Mouse (Mus musculus): ENCODE measurements around the gene Phf1. TPM values are rescaled to one million over a fixed set of nuclear protein-coding genes. Genes with fewer than 3 reads are reported as not detected.
"Not testable (repeated sequence)": the region's sequence is repeated elsewhere in the genome, so short reads cannot be mapped to it uniquely, and the experiment has no call there.

Phf1 gene
- polyA plus RNA-seq, 1 experiment, result 65.3 TPM

DNA sequence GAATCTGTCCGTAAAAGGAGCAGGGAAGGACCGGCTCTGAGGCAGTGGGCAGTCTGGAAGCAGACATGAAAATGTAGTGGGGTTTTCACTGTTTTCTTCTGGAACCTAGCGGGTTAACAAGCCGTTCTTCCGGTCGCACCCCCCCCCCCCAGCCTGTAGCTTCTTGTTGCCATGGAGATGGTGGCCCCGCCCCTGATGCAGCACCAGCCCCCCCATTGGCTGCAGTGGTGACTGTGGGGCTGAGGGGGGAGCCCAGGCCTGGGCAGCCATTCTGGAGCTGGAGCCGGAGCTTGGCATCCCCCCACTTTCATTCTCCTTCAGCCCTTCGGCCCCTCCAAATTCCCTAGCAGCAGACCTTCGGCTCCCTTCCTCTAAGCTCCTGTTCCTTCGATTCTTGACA, 18.6 kb downstream of the Phf1 start:
- DNase-seq (ENCODE audit: low spot score), result no peak

DNA sequence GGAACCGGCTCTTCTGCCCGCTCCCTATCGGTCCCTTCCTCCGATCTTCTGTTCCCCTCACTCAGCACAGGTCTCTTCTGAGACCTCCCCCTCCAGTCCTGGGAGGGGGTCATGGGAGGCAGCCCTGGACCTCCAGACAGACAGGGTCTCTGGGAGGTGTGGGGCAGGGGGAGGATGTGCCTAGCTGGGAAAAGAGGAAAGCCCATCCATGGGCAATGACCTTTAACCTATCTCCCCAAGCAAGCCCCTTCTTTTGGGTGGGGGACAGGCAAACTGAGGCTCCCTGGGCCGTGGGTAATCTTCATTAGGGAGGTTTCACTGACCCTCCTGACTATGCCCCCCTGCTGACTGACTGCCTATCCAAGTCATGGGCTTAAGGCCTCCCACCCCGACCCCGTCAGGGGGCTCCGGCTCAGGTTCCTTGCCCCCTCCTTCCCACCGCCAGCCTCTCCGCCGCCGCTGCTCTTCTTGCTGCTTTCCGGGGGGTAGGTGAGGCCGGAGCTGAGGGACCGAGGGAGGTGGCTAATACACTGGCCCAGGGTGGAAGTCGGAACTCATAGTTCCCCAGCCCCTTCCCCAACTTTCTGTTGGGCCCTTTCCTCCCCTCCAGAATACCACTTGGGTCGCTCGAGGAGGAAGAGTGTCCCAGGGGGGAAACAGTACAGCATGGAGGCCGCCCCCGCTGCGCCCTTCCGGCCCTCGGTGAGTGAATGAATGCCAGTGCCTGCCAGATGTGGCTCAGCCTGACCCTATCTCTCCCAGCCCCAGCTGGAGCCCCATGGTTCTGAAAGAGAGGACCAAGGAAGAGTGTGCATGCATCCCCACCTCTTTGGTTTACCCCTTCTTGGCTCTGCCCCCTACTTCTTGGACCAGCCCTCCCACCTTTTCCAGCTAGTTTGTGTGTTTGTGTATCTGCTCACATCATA, 19.4 kb downstream of the Phf1 start:
- DNase-seq (ENCODE audit: low spot score), result no peak

DNA sequence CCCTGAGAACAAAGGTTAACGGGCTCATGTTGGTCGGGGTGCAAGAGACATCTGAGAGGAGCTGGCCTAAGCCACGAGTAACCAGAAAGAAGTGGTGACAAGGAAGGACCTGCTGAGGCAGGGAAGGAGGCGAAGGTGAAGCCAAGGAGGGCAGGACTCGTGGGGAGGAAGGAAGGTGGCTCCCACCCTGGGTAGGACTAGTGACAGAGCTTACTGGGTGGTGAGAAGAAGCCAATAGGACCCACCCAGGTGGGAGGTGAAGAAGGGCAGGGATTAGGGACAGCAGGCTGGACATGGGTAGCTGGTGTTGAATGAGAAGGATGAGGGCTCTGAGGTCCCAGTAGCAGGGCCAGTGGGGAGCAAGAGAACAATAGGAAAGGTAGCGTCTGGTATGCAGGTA, 20.3 kb downstream of the Phf1 start:
- DNase-seq (ENCODE audit: low spot score), result no peak

DNA sequence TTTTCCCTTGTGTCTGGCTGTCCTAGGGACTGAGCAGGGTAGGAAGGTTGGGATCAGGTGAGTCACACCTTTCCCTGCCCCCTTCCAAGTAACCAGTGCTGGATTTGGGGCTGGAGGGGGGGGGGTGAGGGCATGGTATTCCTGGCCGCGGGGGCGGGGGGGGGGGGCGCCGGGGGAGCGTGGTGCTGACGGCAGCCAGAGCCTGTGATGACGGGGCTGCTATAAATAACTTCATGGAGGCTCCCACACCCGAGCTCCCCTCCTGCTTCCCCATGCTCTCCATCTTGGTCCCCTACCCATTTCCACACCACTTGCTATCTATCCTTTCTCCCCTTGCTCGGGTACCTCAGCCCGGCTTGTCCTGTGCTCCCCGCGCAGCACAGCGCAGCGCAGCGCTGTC, 20.9 kb downstream of the Phf1 start:
- no peak for DNase-seq (ENCODE audit: low spot score)

DNA sequence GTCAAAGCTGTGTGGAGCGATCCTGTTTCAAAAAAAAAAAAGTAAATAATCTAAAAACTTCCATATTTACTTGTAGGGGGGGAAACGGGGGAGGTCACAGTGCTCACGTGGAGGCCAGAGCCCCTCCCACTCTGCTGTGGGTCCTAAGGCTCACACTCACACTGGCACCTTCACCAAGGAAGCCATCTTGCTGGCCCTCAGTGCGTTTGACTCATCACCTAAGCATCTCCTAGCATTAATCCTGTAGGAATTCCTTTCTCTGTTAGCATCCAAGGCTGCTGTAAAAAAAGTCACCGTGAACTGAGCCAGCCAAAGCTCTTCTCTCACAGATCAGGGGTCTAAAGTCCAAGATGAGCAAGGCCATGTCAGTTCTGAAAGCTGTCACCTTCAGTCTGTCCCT, 23.5 kb downstream of the Phf1 start:
- no peak for DNase-seq (ENCODE audit: low spot score)

DNA sequence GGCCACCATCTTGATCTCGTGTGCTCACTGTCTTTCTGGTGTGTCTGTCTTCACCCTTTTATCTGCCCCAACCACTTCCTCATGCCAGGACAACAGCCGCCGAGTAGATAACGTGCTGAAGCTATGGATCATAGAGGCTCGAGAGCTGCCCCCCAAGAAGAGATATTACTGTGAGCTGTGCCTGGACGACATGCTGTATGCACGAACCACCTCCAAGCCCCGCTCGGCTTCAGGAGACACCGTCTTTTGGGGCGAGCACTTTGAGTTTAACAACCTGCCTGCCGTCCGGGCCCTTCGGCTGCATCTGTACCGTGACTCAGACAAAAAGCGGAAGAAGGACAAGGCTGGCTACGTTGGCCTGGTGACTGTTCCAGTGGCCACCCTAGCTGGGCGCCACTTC, 24.0 kb downstream of the Phf1 start:
- DNase-seq (ENCODE audit: low spot score), result no peak

DNA sequence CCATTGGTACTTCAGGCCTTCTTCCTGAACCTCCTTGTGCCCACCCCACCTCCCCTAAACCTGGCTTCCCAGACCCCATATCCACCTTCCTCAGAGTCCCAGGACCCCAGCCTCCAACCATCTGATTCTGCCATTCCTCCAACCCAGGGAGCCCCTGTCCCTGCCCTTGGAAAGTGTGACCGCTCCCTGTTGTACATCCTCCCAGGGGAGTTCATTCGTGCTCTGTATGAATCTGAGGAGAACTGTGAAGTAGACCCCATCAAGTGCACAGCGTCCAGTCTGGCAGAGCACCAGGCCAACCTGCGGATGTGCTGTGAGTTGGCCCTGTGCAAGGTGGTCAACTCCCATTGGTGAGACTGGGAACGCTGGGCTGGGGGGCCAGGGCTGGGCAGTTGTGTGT, 25.0 kb downstream of the Phf1 start:
- DNase-seq (ENCODE audit: low spot score), result no peak

DNA sequence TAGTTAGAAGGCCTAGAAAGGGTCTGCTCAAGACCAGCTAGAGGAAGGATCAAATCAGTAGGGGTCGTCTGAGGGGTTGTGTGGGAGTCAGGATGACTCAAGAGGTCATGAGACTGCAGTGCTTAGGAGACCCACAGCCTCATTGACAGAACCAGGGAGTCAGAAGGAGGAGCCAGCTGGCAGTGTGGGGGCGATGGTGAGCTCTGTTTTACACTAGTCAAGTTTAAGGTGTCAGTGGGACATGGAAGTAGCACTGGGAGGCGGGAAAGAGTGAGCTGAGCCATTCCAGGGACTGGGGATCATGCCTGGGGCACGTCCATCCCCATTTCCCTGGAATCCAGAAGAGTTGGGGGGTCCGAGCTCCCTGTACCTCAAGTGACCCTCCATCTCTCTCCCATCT, 26.0 kb downstream of the Phf1 start:
- DNase-seq (ENCODE audit: low spot score), result no peak

DNA sequence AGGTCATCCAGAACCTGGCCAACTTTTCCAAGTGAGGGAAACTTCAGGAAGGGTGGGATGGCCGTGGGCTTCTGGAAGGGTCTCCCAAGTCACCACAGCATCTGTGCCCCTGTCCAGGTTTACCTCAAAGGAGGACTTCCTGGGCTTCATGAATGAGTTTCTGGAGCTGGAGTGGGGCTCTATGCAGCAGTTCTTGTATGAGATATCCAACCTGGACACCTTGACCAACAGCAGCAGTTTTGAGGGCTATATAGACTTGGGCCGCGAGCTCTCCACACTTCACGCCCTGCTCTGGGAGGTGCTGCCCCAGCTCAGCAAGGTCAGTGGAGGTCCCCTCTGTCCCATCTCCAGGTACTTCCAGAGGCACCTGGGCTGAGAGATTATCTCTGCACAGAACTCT, 27.0 kb downstream of the Phf1 start:
- DNase-seq (ENCODE audit: low spot score), result no peak

DNA sequence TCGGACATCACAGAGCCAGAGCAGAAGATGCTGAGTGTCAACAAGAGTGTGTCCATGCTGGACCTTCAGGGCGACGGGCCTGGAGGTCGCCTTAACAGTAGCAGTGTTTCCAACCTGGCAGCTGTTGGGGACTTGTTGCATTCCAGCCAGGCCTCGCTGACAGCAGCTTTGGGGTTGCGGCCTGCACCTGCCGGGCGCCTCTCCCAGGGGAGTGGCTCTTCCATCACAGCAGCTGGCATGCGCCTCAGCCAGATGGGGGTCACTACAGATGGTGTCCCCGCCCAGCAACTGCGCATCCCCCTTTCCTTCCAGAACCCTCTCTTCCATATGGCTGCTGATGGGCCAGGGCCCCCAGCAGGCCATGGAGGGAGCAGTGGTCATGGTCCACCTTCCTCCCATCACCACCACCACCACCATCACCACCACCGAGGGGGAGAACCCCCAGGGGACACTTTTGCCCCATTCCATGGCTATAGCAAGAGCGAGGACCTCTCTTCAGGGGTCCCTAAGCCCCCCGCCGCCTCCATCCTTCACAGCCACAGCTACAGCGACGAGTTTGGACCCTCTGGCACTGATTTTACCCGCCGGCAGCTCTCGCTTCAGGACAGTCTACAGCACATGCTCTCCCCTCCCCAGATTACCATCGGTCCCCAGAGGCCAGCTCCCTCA, 28.9 kb downstream of the Phf1 start:
- DNase-seq (ENCODE audit: low spot score), result no peak

DNA sequence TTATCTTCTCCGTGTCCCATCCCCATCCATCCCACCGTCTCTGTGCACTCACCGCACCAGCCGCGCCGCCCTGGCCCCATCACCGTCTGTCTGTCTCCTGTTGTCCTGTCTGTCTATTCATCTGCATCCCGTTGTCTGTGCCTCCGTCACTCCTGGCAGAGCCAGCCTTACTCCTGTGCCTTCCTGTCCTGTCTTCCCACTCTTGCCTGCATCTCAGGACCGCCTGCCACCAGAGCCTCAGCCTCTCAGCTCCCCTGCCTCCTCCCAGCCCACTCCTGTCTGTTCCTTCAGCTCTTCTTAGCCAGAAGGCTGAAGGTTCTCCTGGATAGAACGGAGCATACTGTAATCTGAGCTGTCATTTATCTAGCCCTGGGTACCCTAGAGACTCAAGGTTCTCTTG, 34.1 kb downstream of the Phf1 start:
- no peak for DNase-seq (ENCODE audit: low spot score)

DNA sequence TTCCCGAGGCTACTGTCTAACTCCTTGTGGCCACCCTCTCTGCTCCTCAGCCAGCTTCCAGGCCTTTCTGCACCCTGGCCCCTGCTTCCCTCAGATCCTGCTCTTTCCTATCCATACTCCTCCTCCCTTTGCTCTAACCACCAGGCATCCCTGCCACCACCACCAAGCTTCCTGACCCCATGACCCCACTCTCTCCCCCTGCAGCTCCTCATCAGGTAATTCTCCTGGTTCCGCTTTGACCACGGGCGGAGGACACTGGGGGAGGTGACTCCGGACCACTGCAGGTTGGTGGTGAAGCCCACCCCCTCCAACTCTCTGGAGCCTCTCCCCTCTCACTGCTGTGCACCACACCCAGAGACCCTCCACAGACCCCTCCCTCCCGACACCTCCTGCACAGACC, 34.6 kb downstream of the Phf1 start:
- DNase-seq (ENCODE audit: low spot score), result no peak

DNA sequence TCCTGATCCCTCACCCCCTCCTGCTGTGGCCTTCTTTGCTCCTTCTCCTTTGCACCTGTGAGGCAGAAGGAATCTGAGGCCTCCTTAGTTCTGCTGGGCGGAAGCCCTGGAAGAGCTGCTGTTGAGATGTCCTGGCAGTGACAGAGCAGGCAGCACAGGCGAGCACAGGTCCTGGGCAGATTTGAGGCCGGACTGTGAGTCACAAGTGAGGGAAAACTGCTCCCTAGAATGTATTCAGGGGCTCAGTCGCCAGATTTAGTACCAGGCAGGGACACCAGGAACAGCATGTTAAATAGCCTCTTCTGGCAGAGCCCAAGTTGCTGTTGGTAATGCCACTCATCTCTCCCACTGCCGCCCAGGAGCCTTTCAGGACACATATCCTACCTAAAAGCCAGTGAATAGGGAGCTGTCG, 35.4 kb downstream of the Phf1 start:
- no peak for DNase-seq (ENCODE audit: low spot score)

DNA sequence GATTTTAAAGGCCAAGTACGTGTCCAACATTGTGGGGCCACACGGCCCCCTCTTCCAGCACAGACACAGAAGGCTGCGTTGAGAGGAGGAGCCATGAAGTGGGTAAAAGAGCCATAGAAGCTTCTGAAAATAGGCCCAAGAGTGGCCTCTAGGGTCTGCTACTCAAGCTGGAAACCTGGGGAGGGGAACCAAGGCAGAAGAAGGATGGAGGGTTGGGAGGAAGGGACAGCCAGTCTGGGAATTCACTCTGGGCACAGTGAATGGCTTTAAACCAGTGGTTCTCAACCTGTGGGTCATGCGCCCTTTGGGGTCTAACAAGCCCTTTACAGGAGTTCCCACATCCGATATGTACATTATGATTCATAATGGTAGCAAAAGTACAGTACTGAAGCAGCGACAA, 36.4 kb downstream of the Phf1 start:
- no peak for DNase-seq (ENCODE audit: low spot score)

DNA sequence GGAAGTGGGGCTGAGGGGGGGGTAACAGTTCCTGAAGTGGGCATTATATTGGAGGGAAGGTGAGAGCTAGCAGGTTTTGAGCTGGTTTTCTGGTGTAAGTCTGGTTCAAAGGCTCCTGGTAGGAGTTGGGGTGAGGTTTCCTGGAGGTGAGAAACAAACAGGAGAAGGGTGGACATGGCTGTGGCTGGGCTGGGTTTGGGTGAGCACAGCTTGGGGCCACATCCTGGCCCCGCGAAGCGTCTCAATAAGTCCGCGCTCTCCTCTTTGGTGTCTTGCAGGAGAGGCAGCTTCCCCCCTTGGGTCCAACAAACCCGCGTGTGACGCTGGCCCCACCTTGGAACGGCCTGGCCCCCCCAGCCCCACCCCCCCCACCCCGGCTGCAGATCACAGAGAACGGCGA, 37.4 kb downstream of the Phf1 start:
- DNase-seq (ENCODE audit: low spot score), result no peak

DNA sequence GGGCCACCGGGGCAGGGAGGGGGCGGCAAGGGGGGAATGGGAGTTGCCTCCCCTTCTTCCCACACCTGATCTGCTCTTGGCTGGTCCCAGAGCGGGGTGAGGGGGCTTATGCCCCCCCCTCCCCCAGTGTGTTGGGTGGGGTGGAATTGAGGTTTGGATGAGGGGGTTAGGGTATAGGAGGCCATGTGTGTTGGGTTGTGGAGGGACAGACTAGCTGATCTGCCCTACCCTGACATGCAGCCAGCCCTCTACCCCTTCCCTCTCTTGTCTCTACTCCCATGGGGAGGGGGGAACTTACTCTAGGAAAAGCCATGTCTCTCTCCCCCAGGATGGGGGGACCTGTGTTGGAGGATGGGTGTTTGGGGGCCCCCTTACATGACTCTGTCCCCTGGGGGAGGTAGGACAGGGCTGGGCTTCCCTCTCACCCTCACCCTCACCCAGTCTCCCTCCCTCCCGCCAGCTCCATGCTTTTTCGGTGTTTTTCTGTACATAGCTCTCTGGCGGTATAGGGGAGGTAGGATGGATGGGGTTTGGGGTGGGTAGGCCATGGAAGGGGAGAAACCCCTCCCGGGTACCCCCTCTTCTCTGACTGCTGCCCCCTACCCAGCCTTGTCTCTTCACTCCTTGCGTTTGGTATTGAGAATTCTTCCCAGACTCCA, 38.5 kb downstream of the Phf1 start:
- no peak for DNase-seq (ENCODE audit: low spot score)

DNA sequence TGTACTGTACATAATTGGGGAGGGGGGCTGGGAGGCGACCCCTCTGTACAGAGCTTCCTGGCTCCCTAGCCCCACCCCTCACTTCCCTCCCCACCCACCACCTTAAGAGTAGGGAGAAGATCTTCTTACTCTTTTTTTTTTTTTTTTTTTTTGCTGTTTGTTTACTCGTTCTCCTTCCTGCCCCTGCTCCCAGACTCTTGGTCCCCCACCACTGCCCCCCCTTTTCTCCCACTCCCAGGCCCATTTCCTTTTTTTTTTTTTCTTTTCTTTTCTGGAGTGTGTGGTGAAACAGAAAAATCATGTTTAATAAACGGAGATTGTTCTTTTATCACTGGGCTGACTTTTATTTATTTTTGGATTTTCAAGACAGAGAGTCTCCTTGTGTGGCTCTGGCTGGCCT, 39.3 kb downstream of the Phf1 start:
- no peak for DNase-seq (ENCODE audit: low spot score)

DNA sequence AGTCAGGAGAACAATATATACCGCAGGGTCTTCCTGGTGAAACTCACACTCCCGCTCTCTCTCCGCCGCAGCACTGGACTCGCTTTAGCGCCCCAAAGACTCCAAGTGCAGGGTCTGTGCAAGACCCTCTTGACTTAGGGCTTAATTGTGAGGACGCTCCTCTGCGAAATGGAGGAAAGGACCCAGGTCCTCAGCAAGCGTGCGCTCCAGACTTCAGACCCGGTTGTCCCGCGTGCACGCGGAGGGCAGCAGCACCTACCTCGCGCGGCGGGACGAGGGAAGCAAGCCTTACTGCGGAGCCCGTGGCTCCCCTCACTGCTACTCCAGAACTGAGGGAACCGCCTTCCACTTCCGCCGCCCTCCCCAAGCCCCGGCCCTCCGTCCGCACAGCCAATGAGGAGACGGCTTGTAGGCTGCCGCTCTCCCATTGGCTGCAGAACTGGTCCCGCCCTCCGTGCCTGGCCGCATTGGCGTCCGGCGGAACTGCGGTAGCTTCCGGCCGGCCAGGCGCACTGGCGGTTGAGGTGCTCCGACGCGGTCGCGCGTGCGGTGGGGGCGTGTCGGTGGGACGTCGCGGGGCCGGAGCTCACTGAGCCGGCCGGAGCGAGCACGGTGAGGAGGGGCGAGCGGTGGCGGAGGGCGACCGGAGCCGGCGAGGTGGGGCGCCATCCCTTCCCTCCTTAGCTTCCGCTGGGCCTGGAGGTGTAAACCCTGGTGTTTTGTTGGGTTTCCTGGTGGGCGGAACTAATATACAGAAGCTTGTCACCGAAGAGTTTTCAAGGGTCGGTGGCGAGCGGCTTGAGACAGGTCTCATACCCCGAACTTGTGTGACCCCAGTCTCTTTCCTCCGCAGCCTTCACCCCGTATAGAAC, 40.1 kb downstream of the Phf1 start, which contains the start of gene Zbtb9:
Gene Zbtb9 (plus strand): TSS at position 465 of the 872 bp plus-strand sequence.
- DNase-seq (ENCODE audit: low spot score), result peak; percentile 90

DNA sequence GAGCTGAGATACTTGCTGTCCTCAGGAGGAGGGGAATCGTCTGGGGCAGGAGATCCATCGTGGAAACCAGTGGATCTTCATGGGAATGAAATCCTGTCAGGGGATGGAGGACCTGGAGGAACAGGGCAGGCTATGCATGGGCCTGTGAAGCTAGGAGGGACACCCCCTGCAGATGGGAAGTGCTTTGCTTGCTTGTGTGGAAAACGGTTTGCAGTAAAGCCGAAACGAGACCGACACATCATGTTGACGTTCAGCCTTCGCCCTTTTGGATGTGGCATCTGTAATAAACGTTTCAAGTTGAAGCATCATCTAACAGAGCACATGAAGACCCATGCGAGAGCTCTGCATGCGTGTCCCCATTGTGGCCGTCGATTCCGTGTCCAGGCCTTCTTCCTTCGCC, 41.7 kb downstream of the Phf1 start:
- DNase-seq (ENCODE audit: low spot score), result no peak

DNA sequence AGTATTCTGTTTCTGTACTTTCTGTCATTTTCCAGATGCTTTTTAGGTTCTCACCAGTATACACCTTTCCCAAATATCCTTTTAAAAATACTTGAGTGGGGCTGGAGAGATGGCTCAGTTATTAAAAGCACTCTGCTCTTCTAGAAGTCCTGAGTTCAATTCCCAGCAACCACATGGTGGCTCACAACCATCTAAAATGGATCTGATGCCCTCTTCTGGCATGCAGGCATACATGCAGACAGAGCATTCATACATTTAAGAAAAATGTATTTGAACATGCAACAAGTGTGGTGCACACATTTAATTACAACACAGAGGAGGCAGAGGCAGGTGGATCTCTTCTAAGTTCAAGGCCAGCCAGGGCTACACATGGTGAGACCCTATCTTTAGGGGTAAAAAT, 42.6 kb downstream of the Phf1 start:
- no peak for DNase-seq (ENCODE audit: low spot score)

DNA sequence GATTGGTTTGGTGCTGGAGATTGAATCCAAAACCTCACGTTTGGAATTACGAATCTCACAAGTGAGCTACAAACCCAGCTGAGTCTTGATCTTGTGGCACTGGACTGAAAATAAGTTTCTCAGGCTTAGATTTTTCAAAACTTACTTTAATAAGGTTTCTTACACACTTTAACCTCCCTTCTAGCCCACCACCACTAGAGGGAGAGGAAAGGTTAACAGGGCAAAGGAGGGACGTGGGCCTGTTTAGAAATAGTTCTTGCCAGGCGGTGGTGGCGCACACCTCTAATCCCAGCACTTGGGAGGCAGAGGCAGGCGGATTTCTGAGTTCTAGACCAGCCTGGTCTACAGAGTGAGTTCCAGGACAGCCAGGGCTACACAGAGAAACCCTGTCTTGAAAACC, 44.5 kb downstream of the Phf1 start:
- DNase-seq (ENCODE audit: low spot score), result not testable (repeated sequence)

DNA sequence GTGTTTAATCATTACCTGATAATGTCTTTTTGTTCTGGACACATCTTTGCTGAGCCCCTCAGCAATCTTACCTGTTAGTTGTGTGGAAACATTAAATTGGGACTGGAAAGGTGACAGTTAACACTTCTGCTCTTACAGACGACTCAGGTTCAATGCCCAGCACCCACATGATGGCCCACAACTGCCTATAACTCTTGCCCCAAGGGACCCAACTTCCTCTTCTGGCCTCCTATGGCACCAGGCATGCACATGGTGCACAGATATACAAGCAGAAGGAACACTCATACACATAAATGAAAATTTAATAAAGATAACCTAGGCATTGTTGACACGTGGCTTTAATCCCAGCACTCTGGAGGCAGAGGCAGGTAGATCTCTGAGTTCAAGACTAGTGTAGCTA, 46.6 kb downstream of the Phf1 start:
- DNase-seq (ENCODE audit: low spot score), result no peak

All from urinary bladder, adult 2 months (tissue).